Mouse (Mus musculus) frontal cortex, postnatal 36 days (tissue): ENCODE measurements around the gene Elf2.
A peak's percentile ranks its signal among the peaks of the same experiment; 100 is the strongest.
"Not testable (repeated sequence)": the region's sequence is repeated elsewhere in the genome, so short reads cannot be mapped to it uniquely, and the experiment has no call there.

Experiments used
- DNase-seq, 2 experiments: peaks; one replicate each; pipeline ENCODE4 v3.0.0; 2022; ENCODE audit warnings: low spot score in 2 of 2

The Elf2 gene

GRCm38 (mm10) chr3:51330086-51330485 is 10.4 kb downstream of the Elf2 start:
- DNase-seq, result no peak

- no peak for DNase-seq
These were observed 11.9 kb downstream of the Elf2 start for GRCm38 (mm10) chr3:51328546-51328945.

GRCm38 (mm10) chr3:51327817-51328216 is 12.6 kb downstream of the Elf2 start:
- DNase-seq, result no peak

GRCm38 (mm10) chr3:51327429-51327797 is 13.1 kb downstream of the Elf2 start:
- no peak for DNase-seq

- no peak for DNase-seq
These were observed 13.6 kb downstream of the Elf2 start for GRCm38 (mm10) chr3:51326664-51327428.

- no peak for DNase-seq
These were observed 15.0 kb downstream of the Elf2 start for GRCm38 (mm10) chr3:51325475-51325874.

- no peak for DNase-seq
These were observed 17.5 kb downstream of the Elf2 start for GRCm38 (mm10) chr3:51323006-51323405.

GRCm38 (mm10) chr3:51322326-51322725 is 18.1 kb downstream of the Elf2 start:
- no peak for DNase-seq

- DNase-seq, result no peak
These were observed 19.3 kb downstream of the Elf2 start for GRCm38 (mm10) chr3:51321141-51321540.

- not testable (repeated sequence) for DNase-seq
These were observed 22.4 kb downstream of the Elf2 start for GRCm38 (mm10) chr3:51318053-51318452.

- no peak for DNase-seq
These were observed 23.6 kb downstream of the Elf2 start for GRCm38 (mm10) chr3:51316876-51317275.

GRCm38 (mm10) chr3:51311638-51312037 is 28.8 kb downstream of the Elf2 start:
- DNase-seq, result no peak

GRCm38 (mm10) chr3:51310098-51310497 is 30.4 kb downstream of the Elf2 start:
- DNase-seq, result no peak

- DNase-seq, result no peak
These were observed 33.8 kb downstream of the Elf2 start for GRCm38 (mm10) chr3:51306621-51307020.

- DNase-seq, result no peak
These were observed 34.5 kb downstream of the Elf2 start for GRCm38 (mm10) chr3:51305961-51306360.

GRCm38 (mm10) chr3:51302971-51303476 is 37.4 kb downstream of the Elf2 start:
- no peak for DNase-seq

GRCm38 (mm10) chr3:51301583-51301982 is 38.9 kb downstream of the Elf2 start:
- DNase-seq, result no peak

- no peak for DNase-seq
These were observed 43.7 kb downstream of the Elf2 start for GRCm38 (mm10) chr3:51296790-51297189.

- peak in 1 of 2 experiments; percentile 46 for DNase-seq
These were observed 45.2 kb downstream of the Elf2 start for GRCm38 (mm10) chr3:51295225-51295624.

GRCm38 (mm10) chr3:51294251-51294650 is 46.2 kb downstream of the Elf2 start:
- no peak for DNase-seq

GRCm38 (mm10) chr3:51288880-51289821 is 51.3 kb downstream of the Elf2 start:
- peak; percentile 78 to 89 for DNase-seq

- no peak for DNase-seq
These were observed 56.1 kb downstream of the Elf2 start for GRCm38 (mm10) chr3:51284375-51284774.

GRCm38 (mm10) chr3:51281727-51282126 is 58.7 kb downstream of the Elf2 start:
- DNase-seq, result no peak
